Mouse (Mus musculus) skeletal muscle tissue, postnatal 0 days (tissue): ENCODE data around the gene Pqbp1. TPM values are rescaled to one million over a fixed set of nuclear protein-coding genes. Genes with fewer than 3 reads are reported as not detected.

Experiments used
- polyA plus RNA-seq: library from polyadenylated mRNA; unstranded; fragments of >200 nt; fragmentation: Nextera tagmentation; extraction: Ambion mirVana; gene quantifications from 2 replicates; pipeline ENCODE4 v1.2.1, GENCODE M21; 2015

Gene Pqbp1
- 50.7 and 56.9 TPM in 2 replicates for polyA plus RNA-seq

DNA sequence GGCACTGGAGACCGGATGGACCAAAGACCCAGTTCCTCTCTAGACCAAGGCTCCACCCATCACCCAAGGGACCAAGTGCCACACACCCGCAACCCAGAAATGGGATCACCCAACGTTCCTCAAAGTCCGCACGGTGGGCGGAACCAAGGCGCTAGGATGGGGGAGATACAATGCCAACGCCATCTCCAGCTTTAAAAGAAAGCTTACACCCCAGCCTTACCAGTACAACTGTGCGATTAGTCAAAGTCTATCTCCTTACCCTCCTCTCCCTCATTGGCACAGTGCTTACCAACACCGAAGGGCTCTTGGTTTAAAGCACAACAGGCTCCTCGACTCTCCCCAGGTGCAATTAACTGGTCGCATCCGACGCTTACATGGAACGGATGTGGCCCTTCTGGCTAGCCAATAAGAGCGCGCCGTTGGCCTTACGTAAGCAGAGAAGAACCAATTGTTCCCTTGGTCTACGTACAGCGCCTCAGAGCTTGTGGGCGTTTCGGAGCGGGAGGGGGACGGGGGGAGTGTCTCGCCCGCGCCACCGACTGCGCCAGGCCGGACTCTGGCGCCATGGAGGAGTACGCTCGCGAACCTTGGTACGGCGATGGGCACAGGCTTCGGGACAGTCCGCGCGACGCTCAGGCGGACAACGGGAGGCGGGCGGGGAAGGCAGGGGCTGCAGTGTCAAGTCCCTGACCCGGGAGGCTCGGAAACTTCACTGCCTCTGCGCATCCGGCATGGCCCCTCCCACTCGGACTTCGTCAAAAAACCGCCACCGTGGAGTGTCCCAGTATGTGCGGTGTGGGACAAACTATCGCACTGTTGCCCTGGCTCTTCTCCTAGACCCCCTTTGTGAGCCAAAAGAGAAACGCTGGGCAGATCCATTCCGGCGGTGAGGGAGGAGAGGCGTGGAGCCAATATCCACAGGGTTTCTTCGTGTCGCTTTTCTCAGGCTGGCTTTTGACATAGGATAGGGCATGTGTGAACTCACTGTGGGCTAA, at the start of gene Pqbp1, which contains the start of gene Timm17b:
Gene Pqbp1 (minus strand): TSS at position 390 of the 995 bp plus-strand sequence.
Gene Timm17b (plus strand): TSS at position 478 of the 995 bp plus-strand sequence.

DNA sequence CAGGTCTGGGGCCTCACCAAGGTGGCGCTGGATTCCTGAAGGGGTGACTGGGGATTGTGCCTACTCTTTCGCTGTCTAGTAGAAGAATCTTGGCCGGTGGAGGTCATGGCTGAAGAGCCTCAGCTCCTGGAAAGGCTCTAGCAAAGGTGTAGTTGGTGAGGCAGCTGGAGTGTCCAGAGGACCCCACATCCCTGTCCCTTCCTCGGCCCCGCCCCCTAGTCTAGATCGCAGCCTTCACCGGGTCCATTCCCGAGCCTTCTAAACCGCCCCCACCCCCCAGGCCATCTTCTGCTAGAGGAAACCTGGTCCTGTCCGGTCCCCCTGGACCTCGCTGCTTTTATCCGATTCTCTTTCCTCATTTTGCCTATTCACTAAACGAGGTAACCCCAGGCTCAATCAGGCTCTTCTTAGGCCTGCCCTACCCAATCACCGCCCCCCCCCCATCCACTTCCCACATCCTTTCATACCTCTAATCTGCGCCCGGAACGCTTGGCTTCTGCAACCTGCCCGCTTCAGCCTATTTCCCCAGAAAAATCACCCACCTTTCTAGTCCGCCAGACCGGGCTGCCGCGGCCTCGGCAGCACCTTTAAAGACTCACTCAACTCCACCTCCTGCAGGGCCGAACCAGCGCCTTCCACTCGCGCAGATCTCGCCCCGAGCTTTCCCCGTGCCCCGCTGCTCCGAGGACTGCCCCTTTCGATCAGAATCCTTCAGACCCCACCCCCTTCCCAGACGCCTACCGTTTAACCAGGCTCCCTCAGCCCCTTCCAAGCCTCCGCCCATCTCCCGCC, 48.2 kb upstream of the Pqbp1 start, which contains the start of gene Hdac6:
Gene Hdac6 (minus strand): TSS at position 782 of the 792 bp plus-strand sequence.

DNA sequence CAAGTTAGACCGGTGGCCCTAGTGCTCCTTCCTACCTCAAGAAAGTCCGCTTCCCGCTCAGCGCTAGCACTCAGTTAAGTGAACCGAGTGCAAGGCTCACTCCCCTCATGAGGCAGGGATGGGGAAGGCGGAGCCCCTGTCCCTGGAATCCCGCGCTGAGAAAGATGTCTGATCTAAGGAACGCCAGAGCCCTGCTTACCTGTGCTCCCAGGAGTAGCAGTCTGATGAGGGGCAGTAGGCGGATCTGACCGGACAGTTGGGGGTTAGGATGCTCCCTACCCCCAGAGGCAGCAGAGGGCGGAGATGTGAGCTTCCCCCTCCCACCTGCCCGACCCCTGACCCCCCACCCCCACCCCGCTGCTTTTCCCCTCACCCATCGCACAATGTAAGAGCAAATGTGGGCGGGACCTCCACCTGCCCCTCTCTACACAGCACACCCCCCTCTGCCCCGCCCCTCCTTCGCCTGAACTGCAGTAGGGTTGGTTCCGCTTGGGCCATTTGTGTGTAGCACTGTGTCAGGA, 29.3 kb upstream of the Pqbp1 start, which contains the start of gene Eras:
Gene Eras (minus strand): TSS at position 338 of the 521 bp plus-strand sequence.

DNA sequence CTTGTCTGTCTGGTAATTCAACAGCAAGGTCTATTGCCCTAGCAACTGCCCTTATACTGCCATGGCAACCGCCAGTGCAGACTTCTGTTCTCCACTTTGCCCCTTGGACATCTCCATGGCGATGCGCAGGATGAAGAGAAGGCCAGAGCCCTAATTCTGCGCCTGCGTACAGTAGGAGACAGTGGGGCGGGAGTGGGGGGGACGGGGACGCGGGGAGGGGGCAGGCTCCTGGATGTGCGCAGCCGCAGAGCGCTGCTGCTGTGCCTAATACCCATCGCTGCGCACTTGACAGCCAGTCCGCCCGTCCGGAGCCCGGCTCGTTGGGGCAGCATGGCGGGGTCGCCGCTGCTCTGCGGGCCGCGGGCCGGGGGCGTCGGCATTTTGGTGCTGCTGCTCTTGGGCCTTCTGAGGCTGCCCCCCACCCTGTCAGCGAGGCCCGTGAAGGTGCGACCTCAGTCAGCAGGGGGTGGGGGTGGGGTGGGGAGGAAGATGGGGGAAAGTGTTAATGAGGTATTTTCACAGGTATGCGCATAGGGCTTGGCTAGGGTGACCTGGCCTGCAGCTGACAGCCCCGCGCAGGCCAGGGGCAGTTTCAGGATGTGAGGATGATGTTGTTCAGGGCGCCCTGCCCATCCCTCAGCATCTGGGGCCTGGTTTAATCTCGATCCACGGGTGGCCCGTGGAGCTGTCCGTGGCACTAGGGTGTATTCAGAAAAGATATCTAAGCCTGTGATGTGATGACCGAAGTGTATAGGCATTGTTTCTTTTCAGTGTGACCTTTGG, 20.7 kb upstream of the Pqbp1 start, which contains the start of gene Pcsk1n:
Gene Pcsk1n (plus strand): TSS at position 222 of the 783 bp plus-strand sequence.

DNA sequence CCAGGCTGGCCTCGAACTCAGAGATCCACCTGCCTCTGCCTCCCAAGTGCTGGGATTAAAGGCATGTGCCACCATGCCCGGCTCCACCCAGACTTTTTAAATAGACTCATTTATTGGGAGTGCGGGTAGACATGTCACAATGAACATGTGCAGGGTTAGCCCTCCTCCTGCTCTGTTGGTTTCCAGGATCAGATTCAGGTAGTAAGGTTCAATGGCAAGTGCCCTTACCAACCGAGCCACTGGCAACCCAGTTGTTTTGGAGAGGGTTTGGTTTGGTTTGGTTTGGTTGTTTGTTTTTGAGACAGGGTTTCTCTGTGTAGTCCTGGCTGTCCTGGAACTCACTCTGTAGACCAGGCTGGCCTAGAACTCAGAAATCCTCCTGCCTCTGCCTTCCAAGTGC, 10.2 kb upstream of the Pqbp1 start, which contains the start of gene Gm10490:
Gene Gm10490 (plus strand): TSS at position 301 of the 400 bp plus-strand sequence.

DNA sequence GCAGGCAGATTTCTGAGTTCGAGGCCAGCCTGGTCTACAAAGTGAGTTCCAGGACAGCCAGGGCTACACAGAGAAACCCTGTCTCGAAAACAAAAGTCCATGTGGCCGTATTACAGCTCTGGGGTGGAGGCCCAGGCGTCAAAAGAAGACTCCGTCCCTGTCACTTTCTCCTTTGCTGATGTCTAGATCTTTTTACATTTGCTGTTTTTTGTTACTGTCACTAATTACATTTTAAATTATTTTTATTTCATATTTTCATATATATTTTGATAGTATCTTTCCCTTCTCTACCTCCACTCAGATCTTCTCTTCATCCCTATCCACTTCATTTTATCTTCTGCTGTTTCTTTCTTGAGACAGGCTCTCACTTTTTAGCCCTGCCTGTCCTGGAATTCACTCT, 8.7 kb upstream of the Pqbp1 start, which contains the start of gene Gm10491:
Gene Gm10491 (minus strand): TSS at position 101 of the 400 bp plus-strand sequence.

DNA sequence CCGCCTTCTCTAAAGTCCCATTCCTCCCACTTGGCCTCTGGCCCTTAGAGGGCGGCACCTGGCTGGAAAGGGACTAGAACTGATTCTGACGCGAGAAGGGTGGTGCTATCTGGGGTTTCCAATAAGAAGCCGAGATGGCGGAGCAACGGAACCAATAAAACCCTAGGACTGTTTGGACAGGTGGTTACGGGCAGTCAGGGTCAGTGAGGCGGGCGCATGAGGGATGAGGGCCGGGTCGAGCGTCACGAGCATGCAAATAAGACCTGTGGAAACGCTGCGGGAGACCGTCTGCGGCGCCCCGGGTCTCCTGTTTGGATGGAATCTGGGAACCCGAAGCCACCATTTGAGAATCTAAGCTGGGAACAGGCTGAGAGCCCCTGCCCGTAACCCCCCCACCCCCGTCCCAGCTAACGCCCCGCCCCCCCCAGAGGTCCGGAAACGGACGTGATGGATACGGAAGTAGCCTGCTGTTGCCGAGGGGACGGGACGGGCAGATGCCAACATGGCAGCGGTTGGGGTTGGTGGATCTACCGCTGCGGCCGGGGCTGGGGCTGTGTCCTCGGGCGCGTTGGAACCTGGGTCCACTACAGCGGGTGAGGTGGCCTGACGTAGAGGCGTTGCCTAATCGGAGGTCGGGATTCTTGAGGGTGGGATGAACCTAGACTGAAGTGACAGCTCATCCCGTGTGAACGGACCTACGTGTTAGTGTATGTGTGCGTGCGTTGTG, 15.1 kb downstream of the Pqbp1 start, which contains the start of gene Slc35a2:
Gene Slc35a2 (plus strand): TSS at position 188 of the 727 bp plus-strand sequence.

DNA sequence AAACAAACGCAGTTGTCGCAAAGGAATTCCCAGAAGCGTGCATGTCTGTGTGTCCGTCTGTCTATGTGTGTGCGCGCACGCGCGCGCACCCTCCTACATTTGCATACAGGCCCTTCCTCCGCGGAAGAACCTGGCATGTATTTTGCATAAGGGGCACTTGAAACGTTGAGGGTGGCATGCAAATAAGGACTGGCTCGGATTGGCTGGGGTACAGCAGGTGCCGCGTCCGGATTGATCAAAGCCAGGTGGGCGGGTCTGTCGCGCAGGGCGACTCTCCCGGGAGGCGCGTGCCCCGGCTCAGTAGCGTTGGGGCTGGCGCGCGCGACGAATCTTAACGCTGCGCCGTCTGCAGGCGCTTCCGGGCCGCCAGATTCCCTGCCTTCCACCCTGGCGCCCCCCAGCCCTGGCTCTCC, 21.1 kb downstream of the Pqbp1 start, which contains the start of gene Pim2:
Gene Pim2 (plus strand): TSS at position 256 of the 413 bp plus-strand sequence.

Other genes starting within 250 kb of the Pqbp1 start
- gene Prickle3, start 242.0 kb downstream of the Pqbp1 start, polyA plus RNA-seq: 5.2 and 5.6 TPM in 2 replicates
- gene Plp2, start 227.9 kb downstream of the Pqbp1 start, polyA plus RNA-seq: 105 and 108 TPM in 2 replicates
- gene Magix, start 218.0 kb downstream of the Pqbp1 start, polyA plus RNA-seq: 1.1 and 1.4 TPM in 2 replicates
- 19.0 and 19.1 TPM in 2 replicates for gene Gpkow, start 202.1 kb downstream of the Pqbp1 start, polyA plus RNA-seq
- gene Wdr45, start 184.9 kb downstream of the Pqbp1 start, polyA plus RNA-seq: 35.2 and 35.6 TPM in 2 replicates
- not detected in 2 replicates for gene Gm45208, start 177.0 kb downstream of the Pqbp1 start, polyA plus RNA-seq
- gene Praf2, start 170.8 kb downstream of the Pqbp1 start, polyA plus RNA-seq: 17.1 and 24.0 TPM in 2 replicates
- 2.5 and 3.2 TPM in 2 replicates for gene Ccdc120, start 148.4 kb downstream of the Pqbp1 start, polyA plus RNA-seq
- gene Tfe3, start 136.7 kb downstream of the Pqbp1 start, polyA plus RNA-seq: 9.9 and 12.4 TPM in 2 replicates
- 21.5 and 23.4 TPM in 2 replicates for gene Gripap1, start 109.5 kb downstream of the Pqbp1 start, polyA plus RNA-seq
- gene Kcnd1, start 77.0 kb downstream of the Pqbp1 start, polyA plus RNA-seq: 0.35 and 0.51 TPM in 2 replicates
- 17.6 and 21.4 TPM in 2 replicates for gene Otud5, start 57.9 kb downstream of the Pqbp1 start, polyA plus RNA-seq
- gene Pim2, start 21.0 kb downstream of the Pqbp1 start, polyA plus RNA-seq: 1.0 and 1.1 TPM in 2 replicates
- gene Slc35a2, start 15.2 kb downstream of the Pqbp1 start, polyA plus RNA-seq: 16.1 and 22.3 TPM in 2 replicates
- 93.9 and 99.0 TPM in 2 replicates for gene Timm17b, start 88 bp upstream of the Pqbp1 start, polyA plus RNA-seq
- gene Gm10491, start 8.6 kb upstream of the Pqbp1 start, polyA plus RNA-seq: not detected in 2 replicates
- gene Gm10490, start 10.3 kb upstream of the Pqbp1 start, polyA plus RNA-seq: not detected in 2 replicates
- gene Pcsk1n, start 20.6 kb upstream of the Pqbp1 start, polyA plus RNA-seq: 0.06 and 0.21 TPM in 2 replicates
- gene Eras, start 29.3 kb upstream of the Pqbp1 start, polyA plus RNA-seq: not detected in 2 replicates
- gene Hdac6, start 48.6 kb upstream of the Pqbp1 start, polyA plus RNA-seq: 5.4 and 5.6 TPM in 2 replicates
- gene Gata1, start 78.8 kb upstream of the Pqbp1 start, polyA plus RNA-seq: 0.66 and 0.77 TPM in 2 replicates
- gene Glod5, start 119.2 kb upstream of the Pqbp1 start, polyA plus RNA-seq: not detected in 2 replicates
- 9.1 and 10.1 TPM in 2 replicates for gene Suv39h1, start 175.5 kb upstream of the Pqbp1 start, polyA plus RNA-seq
- 0.35 and 0.71 TPM in 2 replicates for gene Was, start 191.2 kb upstream of the Pqbp1 start, polyA plus RNA-seq
- 10.3 and 11.4 TPM in 2 replicates for gene Wdr13, start 233.6 kb upstream of the Pqbp1 start, polyA plus RNA-seq
- gene Rbm3, start 246.6 kb upstream of the Pqbp1 start, polyA plus RNA-seq: 308 and 398 TPM in 2 replicates